Mouse (Mus musculus): ENCODE results near the gene Btc. TPM values are rescaled to one million over a fixed set of nuclear protein-coding genes. Genes with fewer than 3 reads are reported as not detected.

Btc gene
- total RNA-seq, 2 experiments from 2014 or later = not detected

DNA sequence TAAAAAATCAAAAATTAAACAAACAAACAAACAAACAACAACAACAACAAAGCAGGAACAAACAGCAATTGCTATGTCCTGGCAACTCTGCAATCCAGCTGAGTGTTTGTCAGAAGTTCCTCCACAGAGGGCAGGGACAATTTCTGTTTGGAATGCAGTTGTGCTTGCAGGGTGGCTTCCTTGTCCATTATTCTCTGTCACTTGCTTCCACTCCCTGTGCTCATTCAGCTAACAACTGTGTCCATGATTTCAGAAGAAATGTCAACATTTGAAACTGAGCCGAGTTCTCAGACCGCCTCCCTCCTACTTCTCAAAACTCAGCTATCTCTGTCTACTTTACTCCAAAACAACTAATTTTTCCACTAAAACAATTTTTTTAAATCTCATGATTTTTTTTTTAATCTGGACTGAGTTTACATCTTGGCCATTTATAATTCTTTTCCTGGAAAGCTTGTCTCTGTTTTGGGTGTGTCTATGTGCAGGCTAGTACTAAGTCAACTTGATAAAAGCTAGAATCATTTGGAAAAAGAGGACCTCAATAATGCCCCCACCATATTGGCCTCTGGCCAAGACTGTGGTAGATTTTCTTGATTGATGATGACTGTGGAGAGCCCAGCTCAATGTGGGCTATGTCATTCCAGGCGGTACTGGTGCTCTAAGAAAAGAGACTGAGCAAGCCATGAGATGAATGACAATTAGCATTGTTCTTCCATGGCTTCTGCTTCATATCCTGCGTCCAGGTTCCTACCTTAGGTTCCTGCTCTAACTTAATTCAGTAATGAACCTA is 70.5 kb downstream of the Btc start:
- ATAC-seq (replicated peaks; ENCODE audit: poor library complexity, severe bottlenecking) = no peak

DNA sequence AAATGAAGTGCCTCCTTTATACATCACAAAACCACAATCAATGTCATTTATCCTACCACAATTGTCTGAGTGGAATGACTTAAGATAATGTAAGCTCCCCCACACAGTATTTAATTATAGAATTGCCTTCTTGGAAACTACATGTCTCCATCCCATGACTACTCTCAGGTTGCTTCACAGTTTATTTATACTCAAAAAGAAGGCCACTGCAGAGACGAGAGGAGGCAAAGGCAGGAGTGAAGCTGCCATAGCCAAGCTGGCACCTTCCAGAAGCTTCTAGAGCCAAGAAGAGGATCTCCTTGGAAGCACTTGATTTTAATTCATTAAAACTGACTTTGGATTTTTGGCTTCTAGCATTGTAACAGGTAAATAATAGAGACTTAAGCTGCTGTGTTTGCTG is 81.0 kb downstream of the Btc start:
- no peak for ATAC-seq (replicated peaks; ENCODE audit: poor library complexity, severe bottlenecking)

DNA sequence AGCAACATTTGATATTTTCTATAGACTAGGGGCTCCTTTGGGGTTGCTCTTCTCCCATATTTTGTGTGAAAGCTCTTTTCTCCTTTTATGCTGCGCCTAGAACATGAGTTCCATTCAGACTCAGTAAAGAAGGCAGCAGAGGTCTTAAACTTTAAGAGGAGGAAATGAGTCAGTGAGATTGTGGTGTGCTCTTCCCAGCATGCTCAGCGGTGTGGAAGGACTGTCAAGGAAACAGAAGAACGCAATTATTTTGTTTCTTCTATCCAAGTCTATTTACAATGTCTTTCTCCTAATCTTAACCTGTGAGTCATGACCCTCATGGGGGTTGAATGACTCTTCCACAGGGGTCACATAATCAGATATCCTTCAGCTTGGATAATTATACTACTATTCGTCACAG is 82.4 kb downstream of the Btc start:
- no peak for ATAC-seq (replicated peaks; ENCODE audit: poor library complexity, severe bottlenecking)

DNA sequence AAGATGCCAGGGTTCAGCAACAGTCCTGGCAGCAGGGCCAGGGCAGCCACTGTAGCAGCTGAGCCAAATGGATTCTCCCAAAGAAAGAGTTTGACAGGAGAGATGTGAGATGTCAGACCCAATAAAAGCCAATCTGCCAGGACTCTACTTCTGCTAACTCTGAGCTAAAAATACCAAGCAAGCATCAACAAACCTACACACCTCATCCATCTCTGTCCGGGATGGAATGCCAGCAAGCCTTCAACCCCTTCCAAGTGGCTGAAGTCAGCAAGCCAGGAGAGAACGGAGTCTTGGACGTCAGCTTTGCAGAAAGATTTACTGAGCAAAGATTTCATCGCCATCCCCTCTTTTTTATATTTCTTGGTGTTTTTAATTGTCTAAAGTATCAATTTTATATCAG is 88.8 kb downstream of the Btc start:
- ATAC-seq (replicated peaks; ENCODE audit: poor library complexity, severe bottlenecking) = no peak

DNA sequence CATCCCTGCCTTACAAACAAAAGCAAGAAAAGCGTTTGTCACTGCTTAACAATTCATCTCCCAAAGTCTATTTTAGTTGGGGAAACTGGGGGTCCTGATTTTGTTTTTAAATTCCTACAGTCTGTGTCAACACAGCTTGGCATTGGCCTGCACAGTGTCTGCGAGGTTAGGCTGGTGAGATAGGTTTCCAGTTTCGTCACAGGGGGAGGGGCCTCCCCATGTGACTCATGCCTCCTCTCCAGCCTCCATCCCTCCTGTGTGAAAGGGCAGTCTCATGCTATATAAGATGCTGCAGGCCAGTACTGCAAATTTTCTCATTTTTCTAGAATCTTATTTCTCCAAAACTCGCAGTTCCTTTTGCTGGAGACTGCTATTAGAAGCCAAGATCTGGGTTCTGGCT is 91.0 kb downstream of the Btc start:
- peak; percentile 56 for ATAC-seq (replicated peaks; ENCODE audit: poor library complexity, severe bottlenecking)

DNA sequence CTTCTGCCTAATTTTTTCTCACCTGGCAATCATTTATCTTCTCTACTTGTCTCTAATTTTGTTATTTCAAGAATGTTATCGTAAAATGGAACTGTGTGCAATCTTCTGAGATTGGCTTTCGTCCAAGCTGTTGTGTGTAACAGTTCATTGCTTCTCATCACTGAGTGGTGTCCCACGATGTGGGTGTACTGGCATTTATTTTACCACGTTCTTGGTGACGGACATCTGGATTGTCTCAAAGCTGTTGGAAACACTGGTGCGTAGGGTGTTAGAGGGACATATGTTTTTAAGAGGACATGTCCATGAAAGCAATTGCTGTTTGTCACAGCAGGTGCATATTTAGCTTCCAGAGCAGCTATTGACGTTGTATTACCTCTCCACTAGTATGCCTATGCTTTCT is 94.2 kb downstream of the Btc start:
- no peak for ATAC-seq (replicated peaks; ENCODE audit: poor library complexity, severe bottlenecking)

DNA sequence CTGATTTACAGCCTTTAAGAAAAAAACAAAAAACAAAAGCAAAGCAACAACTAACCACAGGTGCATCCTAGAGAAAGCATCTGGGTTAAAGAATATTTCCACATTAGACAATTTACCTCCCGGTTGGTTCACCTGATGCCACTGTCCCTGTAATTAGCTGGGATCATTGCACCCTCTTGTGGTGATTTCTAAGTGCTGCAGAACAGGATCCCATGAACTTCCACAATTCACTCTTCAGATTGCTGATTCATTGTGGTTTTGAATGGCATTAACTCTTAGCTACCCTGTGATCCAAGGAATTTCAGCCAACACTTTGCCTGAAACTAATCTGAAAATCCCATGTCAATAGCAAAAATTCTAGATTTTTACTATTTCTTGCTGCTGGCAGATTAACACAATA is 94.9 kb downstream of the Btc start:
- ATAC-seq (replicated peaks; ENCODE audit: poor library complexity, severe bottlenecking) = peak; percentile 93

Other genes with a start within 250 kb of the Btc start
- not detected in 2 replicates for gene Parm1, start 114.6 kb upstream of the Btc start, total RNA-seq (2014; fragmentation: Nextera tagmentation)
- gene Parm1, start 114.6 kb upstream of the Btc start, total RNA-seq (2017) = 0.26 TPM in 1 of 2 replicates, not detected in the other